Mouse (Mus musculus): ENCODE data around the gene Selenoi.

The Selenoi gene

GRCm38 (mm10) chr5:30240552-30240951 is 8.2 kb downstream of the Selenoi start:
- no peak for DNase-seq

DNA sequence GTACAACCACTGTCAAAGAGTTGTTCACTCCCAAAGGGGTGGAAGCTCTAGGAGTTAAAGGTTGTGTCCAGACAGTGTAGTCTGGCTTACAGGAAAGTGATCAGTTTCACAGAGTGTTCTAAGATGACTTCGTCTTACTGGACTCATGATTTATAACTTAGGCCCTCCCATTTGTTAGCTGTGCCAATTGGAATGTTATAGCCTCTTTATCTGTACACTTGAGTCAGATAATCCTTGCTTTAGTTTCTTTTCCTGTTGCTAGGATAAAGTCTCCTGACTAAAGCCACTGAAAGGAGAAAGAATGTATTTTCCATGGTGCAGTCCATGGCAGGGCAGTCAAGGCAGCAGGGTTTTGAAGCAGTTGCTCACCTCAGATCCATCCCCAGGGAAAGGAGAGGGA is 10.0 kb downstream of the Selenoi start:
- DNase-seq: no peak

GRCm38 (mm10) chr5:30243741-30244140 is 11.4 kb downstream of the Selenoi start:
- no peak for DNase-seq

- no peak for DNase-seq
Observed at GRCm38 (mm10) chr5:30245861-30246416, 13.6 kb downstream of the Selenoi start.

GRCm38 (mm10) chr5:30247666-30248065 is 15.3 kb downstream of the Selenoi start:
- DNase-seq: no peak

GRCm38 (mm10) chr5:30255567-30256354 is 23.4 kb downstream of the Selenoi start:
- DNase-seq: no peak

DNA sequence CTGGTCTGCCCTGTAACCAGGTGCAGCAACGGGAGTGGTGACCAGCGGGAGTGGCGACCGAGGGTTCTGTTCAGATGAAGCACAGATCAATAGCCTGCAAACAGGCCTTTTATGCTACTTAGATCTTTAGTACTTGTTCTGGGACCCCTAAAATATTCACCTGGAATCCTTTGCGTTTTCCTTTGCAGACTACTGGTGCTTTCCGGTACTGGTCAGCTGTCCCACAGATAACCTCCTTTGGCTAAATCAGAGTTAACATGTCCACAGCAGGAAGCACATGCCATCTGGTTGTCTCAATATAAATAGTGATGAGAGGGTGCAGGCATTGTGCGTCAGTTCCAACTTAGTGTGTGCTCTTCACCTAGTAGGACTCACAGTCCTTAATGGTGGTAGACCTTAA is 26.4 kb downstream of the Selenoi start:
- DNase-seq: peak; percentile 70

GRCm38 (mm10) chr5:30270571-30271190 is 38.3 kb downstream of the Selenoi start:
- DNase-seq: no peak

GRCm38 (mm10) chr5:30271599-30272281 is 39.4 kb downstream of the Selenoi start:
- no peak for DNase-seq

GRCm38 (mm10) chr5:30276361-30276760 is 44.0 kb downstream of the Selenoi start:
- DNase-seq: peak; percentile 34

- DNase-seq: no peak
Observed at GRCm38 (mm10) chr5:30278952-30279351, 46.6 kb downstream of the Selenoi start.

- no peak for DNase-seq
Observed at GRCm38 (mm10) chr5:30279446-30279845, 47.1 kb downstream of the Selenoi start.

DNA sequence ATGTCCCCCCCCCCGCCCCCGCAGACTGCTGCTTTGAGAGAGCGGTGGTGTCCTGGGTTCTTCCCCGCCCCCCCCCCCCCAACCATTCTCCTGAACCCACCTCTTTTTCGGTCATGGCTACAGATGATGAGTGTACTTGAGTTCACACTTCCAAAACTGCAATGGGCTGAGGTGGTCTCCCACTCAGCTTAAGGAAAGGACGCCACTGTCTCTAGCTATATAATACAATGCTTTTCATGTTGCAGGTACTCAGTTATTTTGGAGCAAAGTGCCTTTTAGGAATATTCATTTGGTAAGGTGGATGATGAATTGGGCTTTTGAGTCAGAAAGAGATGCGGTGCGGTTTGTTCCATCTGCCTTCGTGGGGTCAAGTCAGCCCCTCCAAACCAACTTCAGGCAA is 48.5 kb downstream of the Selenoi start:
- no peak for DNase-seq

GRCm38 (mm10) chr5:30281291-30281732 is 48.9 kb downstream of the Selenoi start, which contains the start of gene Drc1:
TSS of gene Drc1 (plus strand) at chr5:30281388.
- DNase-seq: peak; percentile 54

DNA sequence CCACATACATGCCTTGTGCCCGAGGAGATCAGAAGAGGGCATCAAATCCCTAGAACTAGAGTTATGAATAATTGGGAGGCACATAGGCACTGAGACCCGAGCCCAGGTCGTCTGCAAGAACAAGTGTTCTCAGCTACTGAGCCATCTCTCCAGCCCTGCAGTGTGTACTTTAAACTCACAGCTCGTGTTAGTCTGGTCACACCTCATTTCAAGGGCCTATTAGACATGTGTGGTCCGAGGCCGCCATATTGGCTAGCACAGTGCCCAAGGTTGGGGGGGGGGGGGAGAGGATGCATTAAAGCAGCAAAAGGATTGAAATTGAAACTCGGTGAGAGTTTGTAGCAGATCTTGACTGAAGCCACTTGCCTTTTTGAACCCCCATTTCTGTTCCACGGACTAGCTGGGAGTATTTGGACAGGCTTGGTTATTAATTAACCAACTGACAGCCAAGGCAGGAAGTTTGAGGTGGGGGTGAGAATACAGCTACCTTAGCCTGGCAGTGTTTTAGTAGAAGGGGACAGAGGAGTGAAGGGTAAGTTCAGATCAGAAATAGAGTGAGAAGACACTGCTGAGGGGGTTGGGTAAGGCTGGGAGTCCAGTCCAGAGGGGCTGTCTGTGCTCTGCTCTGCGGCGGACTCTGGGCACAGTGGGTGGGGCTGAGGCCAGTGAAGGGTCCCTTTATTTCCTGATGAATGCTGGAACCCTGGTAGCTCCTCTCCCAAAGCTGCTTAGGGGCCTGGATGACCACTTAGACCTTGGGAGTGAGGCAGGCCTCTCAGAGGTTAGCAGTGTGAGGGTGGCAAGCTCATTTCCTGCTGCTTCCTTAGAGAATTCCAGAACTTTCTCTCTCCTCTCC is 53.8 kb downstream of the Selenoi start:
- no peak for DNase-seq

DNA sequence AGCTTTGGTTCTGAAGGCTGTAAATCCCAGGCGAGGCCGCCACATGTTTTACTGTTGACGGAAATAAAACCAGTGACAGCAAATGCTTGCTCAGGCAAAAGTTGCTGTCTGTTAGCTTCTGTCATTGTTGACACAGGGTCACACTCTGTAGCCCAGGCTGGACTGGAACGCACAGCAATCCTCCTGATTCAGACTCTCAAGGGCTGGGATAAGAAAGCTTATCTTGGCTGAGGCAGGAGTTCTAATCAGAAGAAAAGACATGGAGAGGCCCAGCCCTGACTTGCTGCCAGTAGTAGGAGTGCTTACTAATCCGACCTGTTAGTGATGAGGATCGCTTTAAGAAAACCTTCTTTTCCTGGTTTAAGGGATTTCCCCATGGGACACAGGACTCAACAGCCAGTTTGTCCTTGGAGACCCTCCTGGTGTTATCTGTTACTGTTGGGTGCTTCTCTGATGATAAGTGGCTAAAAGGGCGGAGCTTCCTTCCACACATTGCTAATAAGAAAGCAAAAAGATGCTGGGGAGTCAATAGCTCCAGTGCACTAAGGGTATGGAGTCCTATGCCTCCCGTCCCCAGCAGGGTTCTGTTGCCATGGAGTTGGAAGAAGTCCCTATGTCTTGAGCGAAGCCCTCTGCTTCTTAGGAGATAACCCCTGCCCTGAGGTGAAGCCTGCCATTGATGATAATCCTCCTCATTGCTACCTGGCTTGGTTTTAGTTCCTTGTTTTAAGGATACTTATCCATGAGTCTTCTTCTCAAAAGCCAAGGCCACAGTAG is 54.9 kb downstream of the Selenoi start:
- no peak for DNase-seq
